Mouse (Mus musculus) adrenal gland, adult 18-20 months (tissue): ENCODE data around the gene Tnfrsf25. TPM values are rescaled to one million over a fixed set of nuclear protein-coding genes. Genes with fewer than 3 reads are reported as not detected.

ENCODE experiments used
- DNase-seq, 2 experiments: peaks; one replicate each; pipeline ENCODE4 v3.0.0; 2021 to 2022; ENCODE audit warnings: low spot score in 2 of 2
- total RNA-seq, 2 experiments: library from RNA; stranded (reverse); gene quantifications; 1 replicate in 1 of 2; 2 replicates in 1 of 2; pipeline ENCODE4 v1.2.3; 2021

Gene Tnfrsf25
- total RNA-seq, 2 experiments from 2014 or later = 1.3 to 2.8 TPM

- DNase-seq = peak in 1 of 2 experiments; percentile 42
Observed at GRCm38 (mm10) chr4:152140441-152140840, 24.7 kb downstream of the Tnfrsf25 start.

DNA sequence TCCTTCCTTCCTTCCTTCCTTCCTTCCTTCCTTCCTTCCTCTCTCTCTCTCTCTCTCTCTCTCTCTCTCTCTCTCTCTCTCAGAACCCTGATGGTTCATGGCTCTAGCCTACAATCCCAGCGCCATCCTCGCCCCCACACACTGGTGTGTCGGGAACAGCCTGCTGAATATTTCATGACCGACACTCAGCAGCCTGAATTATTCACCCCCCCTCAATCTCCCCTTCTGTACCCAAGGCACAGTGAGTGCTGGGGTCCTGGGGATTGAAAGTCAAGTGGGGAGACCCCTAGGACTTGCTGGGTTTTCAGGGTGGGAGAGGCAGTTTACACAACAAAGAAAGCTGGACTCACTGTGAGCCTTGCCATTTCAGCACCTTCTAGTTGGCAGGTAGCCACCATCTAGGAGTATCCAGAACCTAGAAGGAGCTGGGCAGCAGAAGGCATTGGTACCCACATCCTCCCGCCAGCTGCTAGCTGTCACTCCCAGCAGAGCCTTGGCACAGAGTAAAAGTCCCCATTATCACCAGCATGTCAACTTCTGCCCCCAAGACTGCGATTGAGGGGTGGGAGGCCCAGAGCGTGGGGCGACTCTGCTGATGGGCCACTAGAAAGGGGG, 25.9 kb downstream of the Tnfrsf25 start:
- DNase-seq = no peak

DNA sequence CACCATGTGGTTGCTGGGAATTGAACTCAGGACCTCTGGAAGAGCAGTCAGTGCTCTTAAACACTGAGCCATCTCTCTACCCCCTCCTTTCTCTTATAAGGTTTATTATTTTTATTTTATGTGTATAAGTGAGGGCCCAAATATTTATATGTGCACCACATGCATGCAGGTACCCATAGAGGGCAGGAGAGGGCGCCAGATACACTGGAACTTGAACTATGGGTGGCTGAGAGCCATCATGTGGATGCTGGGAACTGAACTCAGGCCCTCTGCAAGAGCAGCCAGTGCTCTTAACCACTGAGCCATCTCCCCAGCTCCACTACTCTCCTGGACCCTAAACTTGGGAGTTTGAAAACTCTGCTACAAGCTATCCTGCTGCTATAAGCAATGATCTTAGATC, 27.9 kb downstream of the Tnfrsf25 start:
- no peak for DNase-seq

DNA sequence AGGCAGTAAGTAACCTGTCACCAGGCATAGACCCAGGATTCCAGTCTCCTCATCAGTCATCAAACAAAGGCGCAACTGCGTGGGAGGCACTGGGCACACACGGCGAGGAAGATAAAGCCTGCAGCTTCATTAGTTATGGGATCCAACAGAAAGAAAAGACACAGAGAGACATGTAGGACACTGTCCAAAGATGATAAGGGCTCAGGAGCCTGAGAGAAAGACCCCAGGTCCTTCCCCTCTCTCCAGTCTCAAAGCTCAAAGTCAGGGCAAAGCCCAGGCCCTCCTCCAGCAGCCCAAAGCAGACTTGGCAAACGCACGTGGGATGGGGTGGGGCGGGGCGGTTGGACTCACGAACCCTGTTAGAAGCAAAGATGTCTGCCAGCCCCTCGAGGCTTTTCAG, 29.7 kb downstream of the Tnfrsf25 start:
- no peak for DNase-seq

DNA sequence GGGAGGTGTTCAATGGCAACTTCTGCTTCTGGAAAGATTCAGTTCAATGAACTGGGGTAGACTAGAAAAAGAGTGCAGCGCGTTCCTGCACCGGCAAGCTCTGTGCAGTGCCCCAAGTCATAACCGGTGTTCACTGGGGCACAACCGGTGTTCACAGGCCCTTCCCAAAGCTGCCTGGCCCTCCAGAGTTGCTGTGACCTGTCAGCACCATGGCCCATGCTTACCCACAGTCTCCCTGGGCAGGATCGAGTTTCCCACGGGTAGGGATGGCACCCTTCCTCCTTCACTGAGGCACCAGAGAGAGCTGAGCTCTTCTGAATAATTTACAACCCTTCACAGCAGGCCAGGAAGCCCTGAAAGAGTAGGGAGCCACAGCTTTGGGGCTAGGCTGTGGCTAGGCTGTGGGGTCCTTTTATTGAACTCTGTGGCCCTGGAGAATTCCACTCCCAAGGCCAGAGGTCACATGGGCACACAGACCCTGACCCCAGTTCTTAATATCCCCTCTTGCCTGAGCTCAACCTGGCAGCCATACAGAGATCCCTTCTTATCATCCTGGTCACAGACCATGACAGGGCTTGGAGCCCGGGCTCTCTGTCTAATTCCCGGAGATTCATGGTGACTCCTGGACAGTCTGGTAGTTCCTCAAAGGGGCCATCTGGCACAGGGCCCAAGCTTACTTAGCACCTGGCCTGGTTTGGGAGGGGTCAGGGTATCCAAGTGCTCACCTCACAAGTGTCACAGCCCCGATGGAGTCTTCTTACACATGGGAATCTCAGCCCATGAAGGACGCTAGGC, 30.5 kb downstream of the Tnfrsf25 start:
- DNase-seq = no peak

- no peak for DNase-seq
Observed at GRCm38 (mm10) chr4:152150546-152150945, 34.8 kb downstream of the Tnfrsf25 start.

DNA sequence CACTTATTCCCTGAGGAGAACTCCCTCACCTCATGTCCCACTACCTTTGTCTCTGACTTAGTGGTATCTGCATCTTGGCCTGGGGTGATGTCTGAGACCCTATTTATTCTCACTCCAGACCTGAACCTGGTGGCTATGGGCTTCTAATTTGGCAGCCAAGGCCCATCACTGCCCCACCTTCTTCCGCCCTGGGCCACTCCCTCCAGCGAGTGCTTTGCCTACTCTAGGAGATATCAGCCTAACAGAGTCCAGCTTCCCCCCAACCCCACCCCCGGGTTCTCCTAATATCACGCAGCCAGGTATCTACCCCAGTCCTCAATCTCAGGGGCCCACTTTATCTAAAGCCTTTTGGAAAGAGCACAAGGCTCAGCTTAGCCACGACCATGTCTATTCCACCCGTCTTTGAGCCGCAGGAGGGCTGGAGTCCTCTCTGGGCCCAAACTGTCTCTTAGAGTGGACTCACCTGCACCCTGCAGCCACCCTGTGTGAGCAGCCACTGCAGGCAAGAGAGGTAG, 35.8 kb downstream of the Tnfrsf25 start:
- DNase-seq = no peak

GRCm38 (mm10) chr4:152151966-152152544, 36.3 kb downstream of the Tnfrsf25 start, which contains the start of gene Espn:
TSS of gene Espn (minus strand) at chr4:152152371.
- peak; percentile 47 to 63 for DNase-seq

- peak; percentile 79 to 85 for DNase-seq
Observed at GRCm38 (mm10) chr4:152153771-152154177, 38.0 kb downstream of the Tnfrsf25 start.

DNA sequence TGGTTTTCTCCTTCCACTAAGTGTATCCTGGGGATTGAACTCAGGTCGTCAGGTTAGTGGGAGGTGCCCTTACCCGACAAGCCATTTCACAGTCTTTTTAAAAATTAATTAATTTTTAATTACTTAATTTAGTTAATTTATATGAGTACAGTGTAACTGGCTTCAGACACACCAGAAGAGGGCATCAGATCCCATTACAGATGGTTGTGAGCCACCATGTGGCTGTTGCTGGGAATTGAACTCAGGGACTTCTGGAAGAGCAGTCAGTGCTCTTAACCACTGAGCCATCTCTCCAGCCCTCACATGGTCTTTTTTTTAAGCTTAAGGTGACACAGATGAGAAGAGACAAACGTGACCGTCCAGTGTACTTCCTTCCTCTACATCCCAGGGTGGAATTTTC, 39.3 kb downstream of the Tnfrsf25 start:
- no peak for DNase-seq

- DNase-seq = no peak
Observed at GRCm38 (mm10) chr4:152157779-152158584, 42.2 kb downstream of the Tnfrsf25 start.

DNA sequence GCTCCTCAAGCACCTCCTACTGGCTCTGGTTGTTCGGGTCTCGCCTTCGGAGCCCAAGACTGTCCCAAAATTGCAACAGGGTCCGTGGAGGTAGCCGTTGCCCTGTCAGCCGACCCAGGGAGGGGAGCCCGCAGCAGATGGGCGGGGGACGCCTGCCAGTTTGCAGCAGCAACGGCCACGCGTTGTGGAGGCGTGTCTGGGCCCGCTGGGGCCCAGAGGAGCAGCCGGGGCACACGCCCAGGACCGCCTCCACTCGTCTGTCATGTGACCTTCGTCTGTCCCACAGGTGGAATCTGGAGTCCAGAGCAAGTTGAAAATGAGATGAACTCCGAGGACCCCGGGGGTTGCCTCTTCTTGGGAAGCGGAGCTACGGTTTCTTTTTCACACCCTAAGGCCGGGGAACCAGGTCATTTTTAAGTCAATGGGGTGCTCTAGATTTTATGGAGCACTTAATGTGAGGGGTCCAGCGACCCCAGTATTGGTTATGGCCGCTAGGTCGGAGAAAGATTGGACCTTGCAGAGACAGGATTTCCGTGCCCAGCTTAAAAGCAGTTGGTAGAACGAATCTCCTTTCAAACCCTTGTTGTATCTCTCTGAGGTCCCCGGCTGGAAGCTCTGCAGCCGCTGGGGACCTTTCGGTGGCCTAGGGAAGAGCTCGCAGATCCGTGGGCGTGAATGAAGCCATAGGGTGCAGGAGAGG, 43.0 kb downstream of the Tnfrsf25 start, which contains the start of gene Hes2:
Gene Hes2, plus strand, starts transcription at position 283 of the 700 bp plus-strand sequence.
- no peak for DNase-seq

DNA sequence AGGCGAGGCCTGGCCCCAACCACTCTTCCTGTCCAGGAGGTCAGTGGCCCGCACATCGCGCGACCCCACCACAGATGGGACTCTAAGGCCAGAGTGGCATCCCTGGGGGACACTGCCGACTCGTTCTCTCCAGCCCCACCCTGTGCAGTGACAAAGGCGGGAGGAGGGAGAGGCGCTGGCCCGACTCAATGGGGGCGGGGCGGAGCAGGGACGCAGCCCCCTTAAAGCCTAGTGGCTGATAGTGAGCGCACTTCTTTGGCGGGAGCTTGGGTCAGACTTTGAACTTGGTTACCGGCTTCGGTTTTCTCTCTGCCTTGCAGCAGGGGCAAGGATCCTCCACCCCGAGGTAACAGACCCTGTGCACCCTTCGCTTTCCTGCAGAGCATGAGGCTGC, 43.5 kb downstream of the Tnfrsf25 start:
- no peak for DNase-seq

DNA sequence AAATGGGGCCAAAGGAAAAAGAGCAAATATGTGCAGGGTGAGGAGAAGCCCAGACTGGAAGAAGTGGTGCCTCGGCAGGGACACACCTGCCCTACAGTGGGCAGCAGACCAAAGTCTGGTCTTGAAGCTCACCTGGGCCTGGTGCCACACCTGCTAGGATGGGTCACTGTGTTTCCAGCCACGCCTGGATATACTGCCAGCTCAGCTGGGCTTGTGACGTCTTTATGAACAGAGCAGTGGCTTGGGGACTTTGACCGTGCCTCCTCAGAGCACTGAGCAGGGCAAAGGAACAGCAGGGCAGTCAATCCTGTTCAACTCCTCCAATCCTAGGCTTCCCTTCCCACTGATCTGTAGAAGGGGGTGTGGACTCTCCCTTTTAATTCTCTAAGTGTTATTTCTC, 45.0 kb downstream of the Tnfrsf25 start:
- DNase-seq = no peak

- no peak for DNase-seq
Observed at GRCm38 (mm10) chr4:152161601-152162000, 45.9 kb downstream of the Tnfrsf25 start.

- DNase-seq = no peak
Observed at GRCm38 (mm10) chr4:152162748-152163147, 47.0 kb downstream of the Tnfrsf25 start.

DNA sequence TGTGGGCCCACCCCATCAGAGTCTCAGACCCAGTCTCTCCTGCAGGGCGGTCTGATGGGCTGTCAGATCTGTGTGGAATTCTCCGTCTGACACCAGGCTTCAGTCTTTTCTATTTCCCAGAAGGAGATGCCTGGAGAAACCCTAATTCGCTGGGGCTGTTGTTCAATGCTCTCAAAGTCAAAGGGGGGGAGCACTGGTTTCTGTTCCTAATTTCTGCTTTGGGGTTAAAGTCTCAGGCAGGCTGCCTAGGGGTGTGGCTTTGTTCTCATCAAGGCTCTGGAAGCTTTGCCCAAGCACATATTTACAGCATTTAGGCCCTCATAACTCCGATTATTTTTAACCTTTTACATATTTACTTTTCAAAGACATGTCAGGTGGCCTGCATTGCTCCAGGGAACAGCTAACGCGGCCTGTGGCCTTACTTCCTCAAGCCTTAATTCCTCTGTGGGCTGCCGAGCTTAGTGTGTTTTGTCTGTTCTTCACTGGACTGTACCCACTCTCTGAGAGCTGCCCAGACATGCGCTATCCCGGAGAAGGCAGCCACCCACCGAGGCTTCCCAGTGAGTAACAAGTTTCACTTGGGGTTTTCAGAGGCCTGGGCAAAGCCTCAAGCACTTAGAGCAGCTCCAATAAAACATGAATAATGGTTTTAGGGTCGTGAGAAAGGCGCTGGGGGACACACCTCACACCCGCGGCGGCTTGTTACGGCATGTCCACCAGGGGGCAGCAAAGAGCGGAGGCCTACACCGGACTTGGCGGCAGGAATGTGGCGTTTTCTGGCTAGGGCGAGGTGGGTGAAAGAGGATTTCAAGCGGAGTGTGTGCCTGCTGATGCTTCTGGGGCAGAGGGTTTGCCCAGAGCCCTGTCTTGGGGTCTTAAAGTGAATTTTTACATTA, 49.5 kb downstream of the Tnfrsf25 start:
- peak; percentile 71 to 84 for DNase-seq

DNA sequence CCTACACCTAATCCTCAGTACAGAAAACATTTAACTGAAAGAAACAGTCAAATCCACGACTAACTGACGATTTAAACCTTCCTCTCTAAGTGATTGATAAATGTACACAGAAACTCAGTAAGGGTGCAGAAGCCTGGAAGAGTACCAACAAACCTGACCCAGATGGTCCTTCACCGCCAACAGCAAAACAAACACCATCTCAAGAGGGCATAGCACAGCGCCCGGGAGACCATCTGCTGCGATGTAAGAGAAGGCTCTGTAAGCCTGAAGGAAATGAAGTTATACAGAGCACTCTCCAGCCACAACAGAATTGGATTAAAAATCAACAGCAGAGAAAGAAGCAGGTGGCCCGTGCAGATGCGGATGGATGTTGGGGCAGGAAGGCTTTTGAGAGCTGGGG, 52.3 kb downstream of the Tnfrsf25 start:
- DNase-seq = no peak

- DNase-seq = no peak
Observed at GRCm38 (mm10) chr4:152169103-152169502, 53.4 kb downstream of the Tnfrsf25 start.
